Mouse (Mus musculus): ENCODE results near the gene Tm7sf2.

DNA sequence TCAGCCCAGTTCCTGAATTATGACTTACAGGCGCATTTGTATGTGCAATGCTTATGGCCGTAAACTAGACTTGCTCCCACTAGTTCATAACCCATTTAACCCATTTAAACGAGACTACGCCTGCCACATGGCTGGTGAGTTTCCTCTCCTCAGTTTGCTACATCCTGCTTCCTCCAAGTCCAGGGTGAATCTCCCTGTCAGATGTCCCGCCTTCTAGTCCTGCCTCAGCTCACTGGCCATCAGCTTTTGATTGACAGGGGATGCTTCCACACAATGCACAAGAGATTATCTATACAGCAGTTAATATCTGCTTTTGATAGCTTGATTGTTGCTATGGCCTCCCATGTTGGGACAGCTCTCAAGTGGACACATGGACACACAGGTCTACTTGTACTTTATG, 13.9 kb downstream of the Tm7sf2 start:
- TF ChIP-seq HCFC1 (IDR thresholded peaks at IDR 0.05; ENCODE audit: borderline replicate concordance, insufficient read depth, low read length) (no peak), MAFK (IDR thresholded peaks at IDR 0.05; ENCODE audit: insufficient read depth, low read depth, low read length) (no peak), ZNF384 (IDR thresholded peaks at IDR 0.05; ENCODE audit: low read depth, low read length) (no peak), CHD2 (IDR thresholded peaks at IDR 0.05; ENCODE audit: low read depth, low read length) (no peak), ZC3H11A (IDR thresholded peaks at IDR 0.05; ENCODE audit: borderline replicate concordance, low read depth, low read length) (no peak)

Data from ES-E14 (cell line).